Mouse (Mus musculus): ENCODE data around the gene Crtac1.

Crtac1 gene

DNA sequence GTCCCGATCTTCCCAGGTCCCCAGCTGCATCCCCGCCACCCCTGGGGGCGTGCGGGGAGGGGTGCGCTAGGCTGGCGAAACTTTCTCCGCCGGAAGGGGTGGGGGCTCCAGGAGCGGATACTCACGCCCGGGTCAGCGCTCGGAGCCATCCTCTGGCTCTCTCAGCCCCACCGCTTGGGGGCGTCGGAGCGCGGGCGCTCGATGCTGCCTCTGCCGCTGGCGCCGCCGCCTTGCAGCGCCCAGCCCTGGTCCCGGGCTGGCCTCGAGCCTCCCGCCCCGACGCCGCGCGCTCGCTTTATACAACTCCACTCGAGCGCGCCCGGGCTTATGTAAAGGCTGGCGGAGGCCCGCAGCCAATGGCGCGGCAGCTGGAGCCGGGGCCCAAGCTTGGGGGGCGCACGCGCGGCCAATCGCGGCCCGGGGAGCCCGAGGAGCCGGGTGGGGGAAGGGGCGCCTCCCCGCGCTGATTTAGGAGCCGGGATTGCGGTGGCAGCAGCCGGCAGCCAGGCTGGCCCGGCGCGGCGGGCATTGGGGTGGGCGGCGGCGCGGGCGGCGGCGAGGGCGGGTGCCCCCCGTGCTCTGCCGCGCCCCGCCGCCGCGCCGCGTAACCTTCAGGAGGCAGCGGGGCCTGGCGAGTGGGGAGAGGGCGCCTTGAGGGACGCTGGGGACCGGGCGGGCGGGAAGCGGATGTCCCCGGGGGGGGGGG is at the start of gene Crtac1:
Gene Crtac1 (minus strand): TSS at position 299 of the 706 bp plus-strand sequence.
- peak; percentile 58 for DNase-seq (ENCODE audit: low spot score)

DNA sequence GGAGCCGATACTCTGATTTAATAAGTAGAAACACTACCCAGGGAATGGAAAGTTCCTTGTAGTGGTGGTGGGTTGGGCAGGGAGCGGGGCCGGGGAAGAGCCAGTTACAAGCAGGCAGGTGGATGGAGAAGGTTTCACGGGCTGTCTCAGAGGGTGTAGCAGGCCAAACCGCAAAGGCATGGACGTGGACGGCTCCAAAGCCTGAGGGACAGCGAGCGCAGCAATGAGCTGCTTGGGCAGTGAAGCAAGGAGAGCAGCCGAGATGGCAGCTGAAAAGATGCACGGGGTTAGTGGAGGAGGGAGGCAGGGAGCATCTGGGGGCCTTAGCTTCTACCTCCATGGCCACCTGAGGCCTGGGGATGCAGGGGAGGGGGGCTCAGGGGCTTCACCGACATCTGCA is 46.7 kb upstream of the Crtac1 start:
- DNase-seq (ENCODE audit: low spot score), result no peak

DNA sequence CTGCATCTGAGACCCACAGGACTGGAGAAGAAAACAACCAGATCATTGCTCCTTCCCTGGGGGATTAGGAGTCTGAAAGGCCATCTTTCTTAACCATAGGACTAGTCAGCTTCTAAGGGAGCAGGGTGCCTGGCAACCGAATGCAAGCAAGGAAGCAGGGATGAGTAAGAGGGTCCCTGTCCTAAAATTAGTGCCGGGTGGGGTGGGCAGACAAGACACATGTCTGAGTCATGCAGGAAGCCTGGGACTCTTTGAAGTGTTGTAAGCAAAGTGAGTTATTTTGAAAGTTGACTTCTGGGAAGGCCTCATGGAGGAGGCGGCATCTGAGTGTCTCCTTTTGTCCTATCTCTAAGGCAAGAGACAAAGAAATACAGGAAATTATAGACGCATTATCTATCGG is 46.2 kb upstream of the Crtac1 start:
- no peak for DNase-seq (ENCODE audit: low spot score)

DNA sequence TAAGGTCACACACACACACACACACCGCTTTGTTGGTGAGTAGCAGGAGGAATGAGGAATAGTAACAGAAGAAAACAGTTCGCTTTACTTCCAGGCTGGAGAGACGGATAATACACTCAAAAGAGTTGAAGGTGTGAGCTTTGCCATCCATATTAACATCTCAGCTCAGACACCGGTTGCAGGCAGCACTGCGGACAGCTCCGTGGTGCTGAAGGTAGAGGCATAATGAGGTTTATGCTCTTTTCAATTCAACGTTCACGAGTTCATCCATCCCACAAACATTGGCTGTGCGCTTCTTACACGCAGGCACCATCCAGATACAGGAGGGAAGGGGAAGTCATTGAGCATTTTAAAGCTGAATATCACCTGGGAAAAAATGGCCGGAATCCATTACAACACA is 41.2 kb upstream of the Crtac1 start:
- no peak for DNase-seq (ENCODE audit: low spot score)

DNA sequence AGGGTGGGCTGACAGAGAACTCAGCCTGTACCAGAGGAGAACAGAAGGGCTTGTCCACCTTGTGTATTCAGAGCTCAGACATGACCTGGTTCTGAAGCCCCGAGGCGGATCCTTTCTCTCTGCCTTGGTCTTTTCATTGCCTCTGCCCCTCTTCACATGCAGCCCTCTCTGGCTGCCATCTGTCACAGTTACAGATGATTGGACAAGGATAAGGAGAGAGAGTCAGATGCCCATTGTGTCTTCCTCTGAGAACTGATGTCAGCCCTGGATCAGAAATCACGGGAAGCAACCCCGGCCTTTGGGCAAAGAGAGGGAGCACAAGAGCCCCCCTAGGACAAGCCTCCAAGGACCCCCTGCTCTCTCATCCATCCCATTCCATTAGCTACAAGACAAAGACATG is 40.0 kb upstream of the Crtac1 start:
- no peak for DNase-seq (ENCODE audit: low spot score)

DNA sequence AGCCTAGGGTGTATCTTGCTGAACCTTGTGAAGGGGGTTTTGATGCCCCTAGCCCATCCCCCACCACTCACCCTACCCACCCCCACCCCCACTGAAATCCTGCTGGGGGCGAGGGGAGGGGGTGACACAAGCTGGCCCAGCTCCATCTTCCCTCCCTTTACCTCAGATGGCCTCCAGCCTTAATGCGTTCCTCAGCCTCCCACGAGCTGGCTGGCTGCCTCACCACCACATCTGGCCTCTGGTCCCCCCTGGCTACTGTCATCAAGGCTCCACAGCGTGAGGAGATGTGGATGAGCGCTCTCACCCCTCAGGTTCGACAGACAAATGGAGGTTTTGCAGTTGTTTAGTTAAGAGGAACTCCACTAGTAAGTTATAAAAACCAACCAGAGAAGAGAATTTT is 30.3 kb upstream of the Crtac1 start:
- DNase-seq (ENCODE audit: low spot score), result no peak

DNA sequence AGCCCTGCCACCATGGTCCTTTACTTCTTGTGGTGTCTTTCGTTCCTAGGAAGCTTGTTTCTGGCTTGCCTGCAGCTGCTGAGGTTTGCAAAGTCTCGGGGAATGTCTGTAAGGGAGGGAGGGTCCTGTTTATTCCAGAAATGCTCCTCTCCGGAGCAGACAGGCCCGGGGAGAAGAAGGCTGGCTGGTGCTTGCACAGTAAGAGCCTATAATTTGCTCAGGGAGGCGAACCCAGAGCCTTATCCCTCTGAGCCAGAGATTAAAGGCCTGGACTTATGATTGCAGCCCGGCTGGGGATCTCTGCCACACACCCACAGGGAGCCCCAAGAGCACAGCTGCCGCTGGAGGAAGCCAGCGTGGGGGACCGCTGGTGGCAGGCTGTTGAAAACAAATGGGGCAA is 29.8 kb upstream of the Crtac1 start:
- no peak for DNase-seq (ENCODE audit: low spot score)

DNA sequence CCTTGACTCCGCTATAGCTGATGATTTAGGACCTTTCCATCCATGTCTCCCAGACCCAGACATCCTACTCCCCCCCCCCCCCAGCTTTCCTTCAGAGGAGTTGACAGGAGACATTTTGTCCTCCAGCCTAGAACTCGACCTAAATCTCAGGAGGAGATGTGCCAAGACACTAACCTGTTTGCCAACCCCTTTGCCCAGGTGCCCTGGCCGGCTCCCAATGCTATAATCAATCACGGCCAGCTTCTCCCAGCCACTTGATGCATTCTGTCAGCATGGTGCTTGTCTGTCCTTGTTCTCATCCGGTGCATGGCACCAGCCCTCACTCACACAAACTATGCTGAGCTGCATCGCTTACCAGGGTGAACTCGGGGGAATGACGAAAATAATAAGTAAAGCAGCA is 27.9 kb upstream of the Crtac1 start:
- DNase-seq (ENCODE audit: low spot score), result no peak

DNA sequence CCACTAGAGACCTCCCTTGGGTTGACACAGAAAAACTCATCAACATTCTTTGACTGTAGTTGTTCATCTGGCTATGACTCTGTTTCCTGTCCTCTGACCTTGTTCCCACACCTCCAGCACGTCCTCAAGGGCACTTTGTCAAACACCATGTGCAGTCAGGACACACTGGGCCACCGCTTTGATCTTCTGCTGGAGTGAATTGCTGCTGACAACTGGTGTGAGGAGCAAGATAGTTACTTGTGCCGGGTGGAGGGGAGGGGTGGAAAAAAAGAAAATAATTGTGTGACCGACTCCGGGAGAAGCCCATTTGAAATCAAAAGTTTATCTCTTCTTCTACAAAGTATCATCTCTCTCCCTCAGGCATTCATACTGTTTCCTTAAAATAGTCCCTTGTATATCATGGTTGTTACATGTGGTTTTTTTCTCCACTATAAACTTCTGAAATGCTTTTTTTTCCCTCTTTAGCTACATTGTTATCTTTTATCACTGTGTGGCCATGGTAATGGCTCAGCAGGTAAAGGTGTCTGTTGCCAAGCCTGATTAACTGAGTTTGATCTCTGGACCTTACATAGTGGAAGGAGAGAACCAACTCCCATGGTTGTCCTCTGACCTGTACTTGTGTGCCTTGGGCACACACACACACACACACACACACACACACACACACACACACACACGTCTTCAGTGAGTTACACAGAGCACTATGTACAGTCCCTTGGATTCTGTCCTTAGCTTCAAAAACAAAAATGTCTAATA is 23.1 kb upstream of the Crtac1 start:
- peak; percentile 71 for DNase-seq (ENCODE audit: low spot score)

DNA sequence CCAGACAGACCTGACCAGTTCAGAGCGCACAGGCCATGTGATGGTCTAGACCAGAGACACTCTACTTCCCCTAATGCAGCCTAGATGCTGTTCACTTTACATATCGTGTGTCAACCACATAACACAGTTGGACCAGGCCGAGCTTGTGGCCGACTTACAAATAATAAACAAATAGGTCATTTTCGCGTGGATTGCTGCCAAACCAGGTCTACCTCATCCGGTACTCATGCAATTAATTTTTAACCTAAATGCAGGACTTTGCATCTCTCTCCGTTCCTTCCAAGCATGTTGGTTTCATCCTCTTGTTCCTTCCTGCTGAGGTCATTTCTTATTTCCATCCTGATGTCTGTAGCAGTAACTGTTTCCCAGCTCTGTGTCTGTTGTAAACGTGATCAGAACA is 22.4 kb upstream of the Crtac1 start:
- no peak for DNase-seq (ENCODE audit: low spot score)

DNA sequence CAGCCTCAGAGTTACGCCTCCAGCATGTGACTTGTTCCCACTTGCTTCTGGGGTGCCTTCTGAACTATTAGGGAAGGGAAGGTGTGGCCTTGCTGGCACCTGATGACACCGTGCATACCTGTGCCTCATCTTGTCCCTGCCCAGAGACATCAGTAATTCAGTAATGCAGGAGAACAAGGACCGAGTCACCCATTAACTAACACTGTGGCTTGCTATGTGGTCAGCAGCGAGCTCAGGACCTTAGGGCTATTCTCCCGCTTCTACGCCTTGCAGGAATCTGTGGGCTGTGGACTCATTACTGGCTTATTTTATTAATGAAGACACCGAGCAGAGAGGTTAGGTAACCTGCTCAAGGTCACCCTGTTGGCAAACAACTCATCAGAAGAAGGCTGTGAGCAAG is 21.0 kb upstream of the Crtac1 start:
- no peak for DNase-seq (ENCODE audit: low spot score)

DNA sequence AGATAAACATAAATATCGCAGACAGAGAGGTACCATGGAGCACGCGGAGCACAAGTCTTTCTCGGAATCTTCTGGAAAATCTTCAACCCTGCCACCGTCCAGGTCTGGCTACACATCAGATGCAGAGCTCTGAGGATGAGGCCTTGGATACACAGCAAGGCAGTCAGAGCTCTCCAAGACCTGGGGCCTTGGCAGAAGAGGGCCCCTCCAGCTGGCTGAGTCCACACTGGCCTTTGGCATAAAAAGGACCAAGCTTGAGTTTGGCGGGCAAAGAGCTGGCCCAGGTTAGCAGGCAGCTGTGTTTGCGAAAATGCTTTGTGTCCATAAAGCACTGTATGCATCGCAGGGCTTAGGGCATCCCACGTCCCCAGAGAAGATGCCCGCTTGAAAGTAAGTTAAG is 17.0 kb upstream of the Crtac1 start:
- DNase-seq (ENCODE audit: low spot score), result no peak

DNA sequence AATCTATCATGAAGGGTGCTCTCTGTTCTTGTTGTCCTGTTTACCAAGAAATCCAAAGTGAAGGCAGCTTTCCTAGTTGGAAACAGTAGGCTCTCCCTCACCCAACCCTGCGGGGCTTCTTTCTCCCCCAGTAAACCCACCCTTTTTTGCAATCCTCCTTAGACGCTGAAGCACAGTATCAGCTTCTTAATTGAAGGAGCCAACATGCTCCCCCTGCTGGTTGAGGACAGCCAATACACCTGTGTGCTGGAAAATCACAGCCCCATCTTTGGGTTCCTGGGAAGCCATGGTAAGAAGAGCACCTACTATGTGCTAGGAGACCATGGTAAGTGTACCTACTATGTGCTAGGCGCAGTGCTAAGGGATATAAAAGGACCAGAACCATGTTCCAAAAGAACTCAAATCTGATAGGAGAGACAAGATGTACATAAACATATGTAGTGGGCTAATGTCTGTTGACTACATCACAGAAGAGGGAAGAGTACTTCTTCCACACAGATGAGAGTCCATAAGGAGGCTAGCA is 12.4 kb upstream of the Crtac1 start:
- DNase-seq (ENCODE audit: low spot score), result no peak

DNA sequence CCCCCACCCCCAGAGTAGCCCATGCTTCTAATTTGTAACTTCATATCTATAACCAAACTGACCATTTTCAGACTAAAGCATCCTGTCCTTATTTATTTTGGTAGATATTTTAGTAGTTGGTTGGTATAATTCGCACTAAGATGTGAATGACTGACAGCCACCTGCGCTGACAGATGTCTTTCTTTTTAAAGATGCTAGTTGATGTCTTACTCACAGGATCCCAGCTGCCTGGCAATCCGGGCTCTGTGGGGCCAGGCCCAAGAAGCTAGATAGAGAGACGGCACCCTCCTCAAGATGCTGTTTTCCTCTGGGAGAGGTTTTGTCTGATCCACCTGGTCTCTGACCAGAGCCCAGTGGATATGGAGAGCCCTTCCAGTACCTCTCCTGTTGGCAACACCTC is 11.7 kb upstream of the Crtac1 start:
- DNase-seq (ENCODE audit: low spot score), result no peak

DNA sequence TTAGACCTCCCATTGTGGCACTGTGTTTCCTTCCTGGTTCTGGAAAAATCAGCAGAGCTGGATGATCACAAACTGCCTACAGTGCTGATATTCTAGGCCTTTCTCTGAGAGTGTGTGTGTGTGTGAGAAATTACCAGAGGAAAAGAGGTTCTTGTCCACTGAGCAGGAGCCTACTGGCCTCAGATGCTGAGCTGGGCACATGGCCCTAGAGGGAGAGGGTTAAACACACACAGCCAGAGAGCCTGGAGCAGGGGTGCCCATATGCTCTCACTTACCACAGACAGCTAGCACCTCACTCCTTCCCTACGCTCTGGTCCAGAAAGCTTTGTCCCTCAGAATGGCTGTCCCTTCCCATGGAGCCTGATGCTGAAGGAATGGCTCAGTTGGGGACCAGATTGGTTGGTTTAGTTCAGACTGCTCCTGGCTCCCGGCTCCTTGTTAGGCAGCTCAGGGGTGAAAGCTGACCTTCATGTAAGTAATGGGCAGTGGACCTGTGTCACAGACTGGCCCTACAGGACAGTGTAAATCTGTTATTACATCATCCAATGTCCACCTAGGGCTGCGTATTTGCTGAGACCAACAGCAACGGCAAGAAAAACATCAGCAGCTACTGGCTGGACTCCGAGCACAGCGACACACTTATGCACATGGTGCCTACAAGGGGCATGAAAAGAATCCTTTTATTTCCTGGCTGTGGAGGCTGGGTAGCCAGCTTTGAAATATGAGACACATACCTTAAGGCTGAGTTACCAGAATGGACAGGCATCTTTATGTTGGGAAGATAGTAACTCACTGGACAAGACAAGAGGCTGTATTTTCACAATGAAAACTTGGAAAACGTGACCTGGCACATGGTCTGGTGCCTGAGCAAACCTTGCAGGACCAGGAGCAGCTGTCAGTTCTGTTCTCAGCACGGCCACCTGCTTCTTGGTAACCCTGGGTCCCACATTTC is 10.9 kb upstream of the Crtac1 start:
- no peak for DNase-seq (ENCODE audit: low spot score)

DNA sequence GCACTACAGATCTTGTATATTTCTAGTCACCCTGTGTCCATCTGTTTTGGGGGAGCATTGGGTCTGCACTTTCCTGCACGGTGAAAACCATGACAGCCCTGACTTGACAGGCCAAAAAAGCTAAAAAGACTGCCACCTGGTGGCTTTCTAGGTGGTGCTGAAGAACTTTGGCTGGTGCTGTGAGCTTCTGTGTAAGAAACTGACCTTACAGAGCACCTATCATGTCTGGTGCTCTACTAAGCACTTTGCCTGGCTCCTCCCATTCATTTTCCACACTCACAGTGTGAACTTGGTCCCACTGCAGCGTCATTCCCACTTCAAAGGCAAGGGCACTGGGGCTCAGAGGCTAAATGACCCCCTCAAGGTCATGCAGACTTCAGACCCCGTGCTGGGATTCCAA is 8.5 kb upstream of the Crtac1 start:
- DNase-seq (ENCODE audit: low spot score), result no peak

DNA sequence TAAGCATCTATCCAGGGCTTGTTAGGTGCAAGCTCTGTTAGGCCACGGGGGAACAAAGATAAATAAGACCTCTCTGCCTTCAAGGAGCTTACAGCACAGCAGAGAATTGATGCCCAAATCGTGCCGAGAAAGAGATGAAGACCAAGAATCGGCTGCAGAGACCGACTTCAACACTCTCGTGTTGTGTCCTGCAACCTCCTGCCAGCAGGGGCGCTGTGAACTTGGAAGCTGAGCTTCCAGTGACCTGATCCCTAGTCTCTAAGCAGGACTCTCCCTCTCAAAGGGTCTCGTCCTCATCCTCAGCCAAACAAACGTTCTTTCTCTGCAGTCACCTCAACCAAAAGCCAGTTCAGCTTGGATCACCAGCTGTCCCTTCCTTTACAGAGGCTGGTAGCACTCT is 7.8 kb upstream of the Crtac1 start:
- peak; percentile 49 for DNase-seq (ENCODE audit: low spot score)

DNA sequence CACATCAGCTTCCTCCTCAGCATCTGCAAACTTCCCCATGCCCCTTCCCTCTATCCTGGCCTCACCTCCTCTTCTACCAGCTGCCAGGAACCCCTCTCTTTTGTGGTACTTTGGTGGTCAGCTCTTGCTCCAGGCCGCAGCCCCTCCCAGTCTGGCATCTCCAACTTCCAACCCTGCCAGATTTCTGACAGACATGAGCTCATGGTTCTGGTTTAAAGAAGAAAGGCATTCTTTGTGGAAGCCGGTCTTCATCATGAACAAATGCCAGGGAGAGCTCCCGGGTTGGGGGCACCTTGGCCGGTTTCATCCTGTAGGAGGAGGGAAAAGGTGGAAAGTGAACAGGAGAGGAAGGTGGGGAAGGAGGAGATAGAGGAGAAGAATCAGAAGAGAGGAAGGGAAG is 4.0 kb upstream of the Crtac1 start:
- no peak for DNase-seq (ENCODE audit: low spot score)

DNA sequence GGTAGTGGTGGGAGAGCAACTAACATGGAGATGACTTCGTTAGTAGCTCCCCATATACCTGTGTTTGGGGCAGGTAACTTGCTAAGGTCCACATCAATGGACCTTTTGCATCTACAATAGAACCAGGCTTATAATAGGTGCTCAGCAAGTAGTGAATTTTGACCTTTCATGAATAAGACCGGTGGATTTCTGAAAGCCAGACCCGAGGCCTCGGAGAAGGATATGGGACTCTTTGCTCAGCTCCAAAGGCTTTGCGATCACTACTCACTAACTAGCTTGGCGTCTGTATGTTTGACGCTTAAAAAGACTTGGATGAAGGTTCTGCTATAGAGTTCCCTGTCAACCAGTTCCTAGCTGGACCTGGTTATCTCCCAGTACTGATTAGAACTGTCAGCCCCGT is 1.2 kb upstream of the Crtac1 start:
- no peak for DNase-seq (ENCODE audit: low spot score)

DNA sequence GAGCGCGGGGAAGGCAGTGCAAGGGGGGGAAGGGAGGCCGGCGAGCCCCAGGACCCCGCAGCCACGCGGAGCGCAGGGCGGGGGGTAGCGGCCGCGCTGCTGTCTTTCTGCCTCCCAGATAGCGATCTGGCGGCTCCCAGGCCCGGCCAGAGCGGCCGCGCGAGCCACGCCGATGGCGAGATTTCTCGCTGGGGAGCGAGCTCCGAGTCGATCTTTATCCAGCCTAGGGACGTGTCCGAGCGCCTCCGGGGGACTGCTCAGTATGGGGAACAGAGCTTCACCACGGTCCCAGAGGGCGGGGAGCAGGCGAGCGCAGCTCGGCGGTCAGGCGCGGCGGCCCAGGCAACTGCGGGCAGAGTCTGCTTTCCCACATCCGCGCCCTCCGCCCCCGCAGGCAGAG is 608 bp upstream of the Crtac1 start:
- DNase-seq (ENCODE audit: low spot score), result peak; percentile 39

DNA sequence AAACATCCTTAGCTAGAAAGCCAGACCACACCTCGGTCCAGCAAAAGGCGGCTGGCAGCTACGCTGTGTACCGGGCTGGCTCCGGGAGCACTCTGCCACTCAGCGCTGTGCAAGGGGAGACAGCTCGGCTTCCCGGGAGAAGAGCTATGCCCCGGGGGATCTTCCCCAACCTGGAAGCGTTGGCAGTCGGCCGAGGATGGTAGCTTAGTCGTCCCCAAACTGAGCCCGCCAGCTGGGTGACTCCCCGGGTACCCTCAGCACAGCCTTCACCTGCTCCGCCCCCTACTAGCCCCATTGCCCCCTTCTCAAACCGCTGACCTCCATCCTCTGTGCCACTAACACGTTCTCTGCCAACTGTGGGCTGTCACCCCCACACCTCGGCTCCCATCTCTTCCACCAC is 602 bp downstream of the Crtac1 start:
- DNase-seq (ENCODE audit: low spot score), result no peak

DNA sequence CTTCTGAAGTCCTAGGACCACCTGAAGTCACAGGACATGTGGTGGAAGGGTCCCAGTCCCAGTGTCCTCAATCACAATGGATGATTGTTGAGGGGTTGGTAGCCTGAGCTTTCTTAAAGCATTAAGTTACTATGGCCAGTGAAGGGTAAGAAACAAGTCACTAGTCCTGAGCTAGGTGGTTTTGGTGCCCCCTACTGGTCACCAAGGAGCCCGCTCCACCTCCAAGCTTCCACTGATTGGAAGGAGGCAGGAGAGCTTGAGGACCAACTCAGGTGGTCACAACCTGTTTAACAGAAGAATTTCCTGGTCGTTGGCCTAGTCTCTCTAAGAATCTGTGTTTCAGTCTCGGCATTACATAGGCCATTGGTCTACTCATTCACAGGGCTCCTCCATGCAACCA is 2.2 kb downstream of the Crtac1 start:
- DNase-seq (ENCODE audit: low spot score), result peak; percentile 83

DNA sequence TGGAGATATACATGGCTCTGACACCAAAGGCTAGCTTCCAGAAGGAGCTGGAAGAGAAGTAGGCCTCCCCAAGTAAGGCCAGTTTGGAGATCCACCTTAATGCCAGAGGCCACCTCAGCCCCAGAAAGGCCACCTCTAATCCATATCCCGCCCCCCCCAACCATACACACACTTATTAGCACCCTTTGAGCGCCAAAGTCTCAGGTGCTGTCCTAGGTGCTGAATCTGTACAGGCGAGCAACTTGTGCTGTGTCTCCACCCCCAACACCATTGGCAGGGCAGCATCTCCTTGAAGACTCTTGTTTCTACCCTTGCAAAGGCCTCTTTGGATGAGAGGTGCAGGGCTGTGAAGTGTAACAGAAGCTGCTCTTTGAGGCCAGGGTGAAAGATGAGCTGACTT is 6.4 kb downstream of the Crtac1 start:
- no peak for DNase-seq (ENCODE audit: low spot score)

Data from testis, postnatal 14 days (tissue).